Mouse (Mus musculus) CH12.LX (cell line): ENCODE results near the gene Cd86. TPM values are rescaled to one million over a fixed set of nuclear protein-coding genes. Genes with fewer than 3 reads are reported as not detected.
A peak's percentile ranks its signal among the peaks of the same experiment; 100 is the strongest.

Source experiments
- DNase-seq: peaks from one replicate; pipeline ENCODE4 v3.0.0-alpha.2; 2013; ENCODE audit errors: extremely low read depth
- H3K27ac ChIP-seq: 2 replicates; pipeline ENCODE4 v1.5.1; 2012; ENCODE audit warnings: low read depth, mild to moderate bottlenecking, control low read depth, moderate library complexity; ENCODE audit not compliant: insufficient read depth
- H3K27me3 ChIP-seq: replicated peaks from 2 replicates; pipeline ENCODE3; 2012; ENCODE audit warnings: inconsistent platforms
- H3K36me3 ChIP-seq, 2 experiments: replicated peaks in 1 of 2; 2 replicates each; pipeline versions ENCODE3 to v1.6.1; 2012; ENCODE audit warnings: inconsistent platforms in 1 of 2, low read length in 1 of 2, mild to moderate bottlenecking in 1 of 2, mixed read lengths in 1 of 2, moderate library complexity in 1 of 2; ENCODE audit not compliant: control insufficient read depth in 1 of 2, insufficient read depth in 1 of 2
- H3K4me1 ChIP-seq, 2 experiments: 2 replicates each; pipeline ENCODE4 v1.6.1; 2012; ENCODE audit warnings: inconsistent platforms in 1 of 2, moderate library complexity in 1 of 2; ENCODE audit not compliant: insufficient read depth in 2 of 2, control insufficient read depth in 1 of 2
- H3K4me2 ChIP-seq: 2 replicates; pipeline ENCODE4 v1.6.1; 2012; ENCODE audit warnings: low read depth, mild to moderate bottlenecking, control low read depth; ENCODE audit not compliant: poor library complexity, insufficient read depth, severe bottlenecking
- H3K4me3 ChIP-seq, 3 experiments: fragments of 150-350 bp in 1 of 3; sonication (generic) in 1 of 3; replicated peaks in 1 of 3; 2 replicates each; pipeline versions ENCODE3 to v1.5.1; 2011 to 2012; ENCODE audit warnings: low read depth in 2 of 3, low read length in 2 of 3, mild to moderate bottlenecking in 2 of 3, moderate library complexity in 2 of 3, control low read depth in 1 of 3, improper control_type of control experiment in 1 of 3, inconsistent platforms in 1 of 3, mixed read lengths in 1 of 3; ENCODE audit not compliant: poor library complexity in 1 of 3
- H3K79me2 ChIP-seq: replicated peaks from 2 replicates; pipeline ENCODE4 v1.6.1; 2012; ENCODE audit warnings: mild to moderate bottlenecking, moderate library complexity; ENCODE audit not compliant: control insufficient read depth, poor library complexity, insufficient read depth, severe bottlenecking; ENCODE audit errors: extremely low read depth
- H3K9ac ChIP-seq: 2 replicates; pipeline ENCODE4 v1.6.1; 2012; ENCODE audit warnings: low read depth, mild to moderate bottlenecking, control low read depth, moderate library complexity; ENCODE audit not compliant: insufficient read depth
- H3K9me3 ChIP-seq: replicated peaks from 2 replicates; pipeline ENCODE3; 2012; ENCODE audit warnings: low read length, inconsistent platforms, mixed read lengths
- BHLHE40 ChIP-seq: IDR thresholded peaks from 2 replicates; pipeline ENCODE4 v1.6.1; 2011; ENCODE audit warnings: mild to moderate bottlenecking, low read depth, low read length, improper control_type of control experiment
- CHD1 ChIP-seq: IDR thresholded peaks from 2 replicates; pipeline ENCODE4 v1.6.1; 2012; ENCODE audit warnings: low read depth, low read length, improper control_type of control experiment, inconsistent platforms
- CHD2 ChIP-seq: IDR thresholded peaks from 2 replicates; pipeline ENCODE4 v1.6.1; 2011; ENCODE audit warnings: low read length, improper control_type of control experiment
- CTCF ChIP-seq, 2 experiments: IDR thresholded peaks in 1 of 2; conservative IDR thresholded peaks in 1 of 2; 2 replicates each; pipeline ENCODE4 v1.5.1; 2011 to 2012; ENCODE audit warnings: low read depth in 2 of 2, low read length in 2 of 2, improper control_type of control experiment in 1 of 2, inconsistent platforms in 1 of 2, mild to moderate bottlenecking in 1 of 2, moderate library complexity in 1 of 2
- E2F4 ChIP-seq: IDR thresholded peaks from 2 replicates; pipeline ENCODE4 v1.6.1; 2011; ENCODE audit warnings: low read depth, low read length, improper control_type of control experiment; ENCODE audit not compliant: insufficient replicate concordance
- ELF1 ChIP-seq: IDR thresholded peaks from 2 replicates; pipeline ENCODE4 v1.6.1; 2014; ENCODE audit warnings: low read depth, mild to moderate bottlenecking, inconsistent platforms, low read length, improper control_type of control experiment
- EP300 ChIP-seq: IDR thresholded peaks from 2 replicates; pipeline ENCODE4 v1.6.1; 2011; ENCODE audit warnings: low read length, improper control_type of control experiment
- ETS1 ChIP-seq: conservative IDR thresholded peaks from 2 replicates; pipeline ENCODE4 v1.6.1; 2012; ENCODE audit warnings: low read depth, mild to moderate bottlenecking, inconsistent platforms, low read length, improper control_type of control experiment, moderate library complexity
- GABPA ChIP-seq: IDR thresholded peaks from 2 replicates; pipeline ENCODE4 v1.6.1; 2012; ENCODE audit warnings: low read depth, low read length, improper control_type of control experiment, inconsistent platforms; ENCODE audit not compliant: insufficient replicate concordance
- HCFC1 ChIP-seq: IDR thresholded peaks from 2 replicates; pipeline ENCODE4 v1.6.1; 2012; ENCODE audit warnings: low read depth, mild to moderate bottlenecking, inconsistent platforms, low read length, improper control_type of control experiment
- IRF4 ChIP-seq: IDR thresholded peaks from 2 replicates; pipeline ENCODE4 v1.6.1; 2014; ENCODE audit warnings: low read depth, mild to moderate bottlenecking, inconsistent platforms, low read length, improper control_type of control experiment
- JUN ChIP-seq: IDR thresholded peaks from 2 replicates; pipeline ENCODE4 v1.6.1; 2011; ENCODE audit warnings: low read depth, mild to moderate bottlenecking, low read length, improper control_type of control experiment, moderate library complexity; ENCODE audit not compliant: insufficient read depth
- JUND ChIP-seq: conservative IDR thresholded peaks from 2 replicates; pipeline ENCODE4 v1.6.1; 2011; ENCODE audit warnings: low read depth, low read length, improper control_type of control experiment
- KAT2A ChIP-seq: IDR thresholded peaks from 2 replicates; pipeline ENCODE4 v1.6.1; 2012; ENCODE audit warnings: low read length, improper control_type of control experiment, inconsistent platforms; ENCODE audit not compliant: insufficient replicate concordance
- MAFK ChIP-seq: IDR thresholded peaks from 2 replicates; pipeline ENCODE4 v1.6.1; 2011; ENCODE audit warnings: low read length, improper control_type of control experiment; ENCODE audit not compliant: insufficient replicate concordance
- MAX ChIP-seq: IDR thresholded peaks from 2 replicates; pipeline ENCODE4 v1.6.1; 2011; ENCODE audit warnings: low read length, improper control_type of control experiment
- MAZ ChIP-seq: IDR thresholded peaks from 2 replicates; pipeline ENCODE4 v1.6.1; 2012; ENCODE audit warnings: low read depth, mild to moderate bottlenecking, inconsistent platforms, low read length, improper control_type of control experiment, moderate library complexity
- MEF2A ChIP-seq: IDR thresholded peaks from 2 replicates; pipeline ENCODE4 v1.6.1; 2014; ENCODE audit warnings: low read depth, mild to moderate bottlenecking, inconsistent platforms, low read length, improper control_type of control experiment, borderline replicate concordance
- MXI1 ChIP-seq: IDR thresholded peaks from 2 replicates; pipeline ENCODE4 v1.6.1; 2011; ENCODE audit warnings: mild to moderate bottlenecking, low read depth, low read length, improper control_type of control experiment
- MYC ChIP-seq: IDR thresholded peaks from 2 replicates; pipeline ENCODE4 v1.6.1; 2011; ENCODE audit warnings: low read depth, mild to moderate bottlenecking, improper control_type of control experiment, low read length
- NELFE ChIP-seq: IDR thresholded peaks from 2 replicates; pipeline ENCODE4 v1.6.1; 2011; ENCODE audit warnings: low read depth, low read length, improper control_type of control experiment
- NRF1 ChIP-seq: IDR thresholded peaks from 2 replicates; pipeline ENCODE4 v1.6.1; 2014; ENCODE audit warnings: low read depth, mild to moderate bottlenecking, inconsistent platforms, low read length, improper control_type of control experiment, moderate library complexity
- PAX5 ChIP-seq: IDR thresholded peaks from 2 replicates; pipeline ENCODE4 v1.6.1; 2012; ENCODE audit warnings: low read length, inconsistent platforms, mixed read lengths
- POLR2A ChIP-seq: IDR thresholded peaks from 2 replicates; pipeline ENCODE4 v1.6.1; 2011; ENCODE audit warnings: low read depth, mild to moderate bottlenecking, improper control_type of control experiment, low read length
- POLR2AphosphoS2 ChIP-seq: IDR thresholded peaks from 2 replicates; pipeline ENCODE4 v1.6.1; 2011; ENCODE audit warnings: low read depth, low read length, improper control_type of control experiment
- RAD21 ChIP-seq: IDR thresholded peaks from 2 replicates; pipeline ENCODE4 v1.6.1; 2011; ENCODE audit warnings: low read depth, mild to moderate bottlenecking, low read length, improper control_type of control experiment, moderate library complexity
- RCOR1 ChIP-seq: conservative IDR thresholded peaks from 2 replicates; pipeline ENCODE4 v1.6.1; 2012; ENCODE audit warnings: low read depth, mild to moderate bottlenecking, inconsistent platforms, low read length, improper control_type of control experiment
- SIN3A ChIP-seq: IDR thresholded peaks from 2 replicates; pipeline ENCODE4 v1.6.1; 2012; ENCODE audit warnings: low read length, improper control_type of control experiment, inconsistent platforms
- SMC3 ChIP-seq: IDR thresholded peaks from 2 replicates; pipeline ENCODE4 v1.6.1; 2011; ENCODE audit warnings: low read depth, low read length, improper control_type of control experiment
- TBP ChIP-seq: conservative IDR thresholded peaks from 2 replicates; pipeline ENCODE4 v1.6.1; 2011; ENCODE audit warnings: low read depth, low read length, improper control_type of control experiment
- TCF12 ChIP-seq: IDR thresholded peaks from 2 replicates; pipeline ENCODE4 v1.6.1; 2014; ENCODE audit warnings: low read depth, mild to moderate bottlenecking, inconsistent platforms, low read length, improper control_type of control experiment
- UBTF ChIP-seq: IDR thresholded peaks from 2 replicates; pipeline ENCODE4 v1.6.1; 2012; ENCODE audit warnings: low read depth, mild to moderate bottlenecking, inconsistent platforms, low read length, improper control_type of control experiment, moderate library complexity
- USF1 ChIP-seq: IDR thresholded peaks from 2 replicates; pipeline ENCODE4 v1.6.1; 2014; ENCODE audit warnings: low read depth, mild to moderate bottlenecking, inconsistent platforms, low read length, improper control_type of control experiment
- USF2 ChIP-seq: conservative IDR thresholded peaks from 2 replicates; pipeline ENCODE4 v1.6.1; 2011; ENCODE audit warnings: low read depth, low read length, improper control_type of control experiment
- ZC3H11A ChIP-seq: IDR thresholded peaks from 2 replicates; pipeline ENCODE4 v1.6.1; 2012; ENCODE audit warnings: low read depth, mild to moderate bottlenecking, inconsistent platforms, low read length, improper control_type of control experiment
- ZKSCAN1 ChIP-seq: IDR thresholded peaks from 2 replicates; pipeline ENCODE4 v1.6.1; 2012; ENCODE audit warnings: low read depth, inconsistent platforms, low read length, improper control_type of control experiment, borderline replicate concordance
- ZNF384 ChIP-seq: IDR thresholded peaks from 2 replicates; pipeline ENCODE4 v1.6.1; 2012; ENCODE audit warnings: low read depth, low read length, improper control_type of control experiment, inconsistent platforms
- dilution Hi-C: fragments of 300-500 bp; cut with MboI; formaldehyde crosslinking; loops from 2 replicates; pipeline ENCODE4 v1.14.3; 2020; ENCODE audit warnings: low sequenced_read_pairs; ENCODE audit not compliant: extremely low pct_unique_long_range_greater_than_20kb, extremely low pct_ligation_motif_present
- in situ Hi-C: fragments of 300-500 bp; cut with MboI; formaldehyde crosslinking; loops from 3 replicates; pipeline ENCODE4 v1.14.3; 2019; ENCODE audit warnings: low sequenced_read_pairs, low pct_ligation_motif_present, low pct_unique_long_range_greater_than_20kb, mixed read lengths
- polyA plus RNA-seq: library from polyadenylated mRNA; unstranded; fragments of >175 nt; gene quantifications from 2 replicates; pipeline ENCODE4 v1.2.1, GENCODE M21; 2012; ENCODE audit warnings: low read depth; ENCODE audit not compliant: insufficient read length
- total RNA-seq, 2 experiments: library from RNA; depleted of rRNA; stranded (reverse); fragments of 300-350 nt in 1 of 2; fragments of >200 nt in 1 of 2; gene quantifications; 2 replicates each; pipeline ENCODE4 v1.2.3; 2012 to 2014

The Cd86 gene
- total and polyA plus RNA-seq, 3 experiments, result 102 to 191 (median 113) TPM

GRCm38 (mm10) chr16:36641830-36642695, 23.8 kb downstream of the Cd86 start:
- Histone ChIP-seq H3K9me3 (peaks cover 6% of the 10 kb centered on the region), H3K9ac (peak overlapping the region; percentile 55), H3K27ac (peak overlapping the region; percentile 92), H3K4me3 (peak overlapping the region; percentile 24 to 63 (median 55)), H3K4me2 (peak overlapping the region; percentile 89), H3K79me2 (peaks cover 28% of the 10 kb centered on the region), H3K27me3 (no peaks in the 10 kb centered on the region), H3K4me1 (peaks cover 11 to 64% of the 10 kb centered on the region in 2 experiments), H3K36me3 (peaks cover 0 to 31% of the 10 kb centered on the region in 2 experiments)
- DNase-seq, result peak; percentile 71
- dilution Hi-C loops, result no loop called here
- in situ Hi-C loops, result no loop called here
- no peak for TF ChIP-seq PAX5
- TF ChIP-seq HCFC1, result no peak; the same call in 1 of the 2 replicates
- TF ChIP-seq MAX, result peak; percentile 5; the same call in 1 of the 2 replicates
- TF ChIP-seq EP300, result peak; percentile 80
- 0 out of 2 replicates have a peak, but pooled peaks have one; percentile 35 for TF ChIP-seq UBTF
- peak; percentile 81 for TF ChIP-seq JUND
- 0 out of 2 replicates have a peak, but pooled peaks have one; percentile 15 for TF ChIP-seq ELF1
- TF ChIP-seq NRF1, result no peak
- peak; percentile 66; the same call in 1 of the 2 replicates for TF ChIP-seq MXI1
- no peak for TF ChIP-seq ZKSCAN1
- TF ChIP-seq CHD2, result no peak; the same call in 1 of the 2 replicates
- TF ChIP-seq RAD21, result no peak; the same call in 1 of the 2 replicates
- peak; percentile 70 for TF ChIP-seq SIN3A
- no peak for TF ChIP-seq USF2
- peak; percentile 76 for TF ChIP-seq IRF4
- TF ChIP-seq TCF12, result peak; percentile 68
- TF ChIP-seq E2F4, result no peak
- peak; percentile 65; the same call in 1 of the 2 replicates for TF ChIP-seq JUN
- TF ChIP-seq TBP, result peak; percentile 81; the same call in 1 of the 2 replicates
- no peak for TF ChIP-seq CTCF (conservative IDR thresholded peaks at IDR 0.05 in 1 of 2, IDR thresholded peaks at IDR 0.05 in 1 of 2; ENCODE audit: low read depth in 2 of 2, low read length in 2 of 2)
- TF ChIP-seq RCOR1, result peak; percentile 76; the same call in 1 of the 2 replicates
- peak; percentile 77 for TF ChIP-seq ETS1
- TF ChIP-seq USF1, result no peak
- no peak for TF ChIP-seq POLR2A
- TF ChIP-seq BHLHE40, result peak; percentile 88
- no peak for TF ChIP-seq POLR2AphosphoS2
- TF ChIP-seq ZNF384, result peak; percentile 26; the same call in 1 of the 2 replicates
- no peak for TF ChIP-seq GABPA
- no peak for TF ChIP-seq KAT2A
- TF ChIP-seq MAZ, result peak; percentile 54; the same call in 1 of the 2 replicates
- TF ChIP-seq SMC3, result no peak; the same call in 1 of the 2 replicates
- no peak for TF ChIP-seq ZC3H11A
- TF ChIP-seq MEF2A, result peak; percentile 98
- no peak; the same call in 1 of the 2 replicates for TF ChIP-seq NELFE
- TF ChIP-seq MAFK, result peak; percentile 67
- peak; percentile 66; the same call in 1 of the 2 replicates for TF ChIP-seq MYC
- no peak; the same call in 1 of the 2 replicates for TF ChIP-seq CHD1
